Mouse (Mus musculus): ENCODE measurements around the gene Gm5089.

GRCm38 (mm10) chr14:122487366-122487765, 36.5 kb upstream of the Gm5089 start:
- TF ChIP-seq GATA1 (IDR thresholded peaks at IDR 0.05; ENCODE audit: borderline replicate concordance, low read length) (no peak), FLI1 (IDR thresholded peaks at IDR 0.05; ENCODE audit: low read length) (no peak)

Measured in megakaryocyte, embryonic 14.5 days (primary cell).